Mouse (Mus musculus) lung, adult 2 months (tissue): ENCODE results near the gene AC131692.1.

Experiments used
- CTCF ChIP-seq: fragments of 200-500 bp; IDR thresholded peaks from 2 replicates; pipeline ENCODE4 v1.5.1; 2011; ENCODE audit warnings: mild to moderate bottlenecking, low read length, control low read depth; ENCODE audit not compliant: insufficient read depth
- POLR2A ChIP-seq: fragments of 200-500 bp; IDR thresholded peaks from 2 replicates; pipeline ENCODE4 v1.6.1; 2011; ENCODE audit warnings: low read depth, mild to moderate bottlenecking, control low read depth, low read length, borderline replicate concordance; ENCODE audit errors: extremely low read depth

GRCm38 (mm10) chr19:6047154-6047898 is 46.9 kb upstream of the AC131692.1 start:
- TF ChIP-seq CTCF, result no peak
- no peak for TF ChIP-seq POLR2A
